Mouse (Mus musculus): ENCODE data around the gene Psmc3.

Gene Psmc3

DNA sequence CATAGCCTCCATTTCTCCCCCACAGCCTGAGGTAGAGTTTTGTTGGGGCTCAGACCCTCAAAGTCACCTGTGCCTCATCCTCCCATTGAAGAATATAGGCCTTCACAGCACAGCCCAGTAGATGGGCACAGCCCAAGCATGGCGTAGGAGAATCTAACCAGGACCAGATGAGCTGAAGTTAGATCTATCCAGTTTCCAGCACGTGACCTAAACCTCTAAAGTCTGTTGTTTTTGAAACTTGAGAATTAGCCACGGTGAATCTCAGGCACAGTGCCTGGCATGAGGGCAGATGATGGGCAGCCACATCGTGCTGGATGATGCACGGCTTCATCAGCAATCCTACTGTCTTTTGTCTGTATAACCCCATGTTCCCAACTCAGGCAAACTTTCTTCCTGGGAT lies 4.6 kb downstream of the Psmc3 start:
- DNase-seq: no peak

GRCm38 (mm10) chr2:91059376-91059775 lies 5.6 kb downstream of the Psmc3 start:
- no peak for DNase-seq

DNA sequence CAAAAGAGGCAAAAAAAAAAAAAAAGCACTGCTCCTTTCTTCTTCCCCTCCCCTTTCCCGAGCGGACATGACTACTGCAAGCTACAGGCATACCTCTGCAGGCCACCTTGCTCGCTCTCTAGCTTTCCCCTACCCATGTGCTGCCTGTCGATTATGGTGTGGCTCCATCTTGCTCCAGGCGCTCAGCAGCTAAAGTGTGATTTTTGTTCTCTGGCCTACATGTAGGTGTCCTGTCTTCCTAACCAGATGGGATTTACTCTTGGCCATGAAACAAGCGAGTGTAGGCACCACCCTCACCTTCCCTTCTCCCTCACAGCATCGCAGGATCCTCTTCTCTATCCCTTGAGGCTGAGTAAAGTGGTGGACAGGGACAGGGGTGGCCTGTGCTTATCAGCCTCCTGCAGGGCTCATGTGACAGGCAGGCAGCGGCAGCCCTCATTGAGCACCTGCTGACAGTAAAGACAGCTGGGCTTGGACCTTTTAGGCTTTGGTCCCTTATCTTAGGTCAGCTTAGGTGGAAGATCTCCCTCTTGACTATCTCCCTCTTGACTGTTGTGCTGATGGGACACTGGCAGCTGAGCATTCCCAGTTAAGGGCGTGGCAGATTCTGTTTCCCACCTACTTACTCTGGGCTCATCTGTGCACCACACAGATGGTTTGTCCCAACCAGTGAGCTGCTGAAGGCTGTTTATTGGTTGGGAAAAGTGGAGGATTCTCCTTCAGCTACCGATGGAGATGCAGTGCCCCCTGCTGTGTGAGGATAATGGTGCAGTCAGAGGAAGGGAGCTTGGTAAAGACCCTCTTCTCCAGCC lies 6.9 kb downstream of the Psmc3 start:
- no peak for DNase-seq

GRCm38 (mm10) chr2:91061849-91062481 lies 8.2 kb downstream of the Psmc3 start:
- no peak for DNase-seq

GRCm38 (mm10) chr2:91062779-91063606 lies 9.2 kb downstream of the Psmc3 start:
- DNase-seq: no peak

- no peak for DNase-seq
Observed at GRCm38 (mm10) chr2:91064211-91064610, 10.4 kb downstream of the Psmc3 start.

DNA sequence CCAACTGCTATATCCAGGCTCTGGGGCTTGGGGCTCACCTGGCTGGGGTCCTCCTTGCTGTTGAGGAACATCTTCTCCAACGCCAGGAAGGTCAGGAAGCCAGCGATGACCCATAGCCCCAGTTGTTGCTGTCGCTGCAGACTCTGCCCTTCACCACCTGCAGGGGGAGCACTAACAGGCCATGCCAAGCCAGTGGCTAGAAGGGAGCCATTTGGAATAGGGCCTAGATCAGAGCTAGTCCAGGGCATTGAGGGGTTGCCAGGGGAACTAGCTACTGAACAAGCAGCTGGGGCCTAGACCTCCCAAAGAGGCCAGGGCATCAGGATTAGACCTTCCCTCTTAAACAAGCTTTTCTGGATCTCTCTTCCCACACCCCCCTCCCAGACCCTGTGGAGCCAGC lies 11.7 kb downstream of the Psmc3 start:
- DNase-seq: peak; percentile 65

GRCm38 (mm10) chr2:91066455-91066854 lies 12.6 kb downstream of the Psmc3 start:
- no peak for DNase-seq

DNA sequence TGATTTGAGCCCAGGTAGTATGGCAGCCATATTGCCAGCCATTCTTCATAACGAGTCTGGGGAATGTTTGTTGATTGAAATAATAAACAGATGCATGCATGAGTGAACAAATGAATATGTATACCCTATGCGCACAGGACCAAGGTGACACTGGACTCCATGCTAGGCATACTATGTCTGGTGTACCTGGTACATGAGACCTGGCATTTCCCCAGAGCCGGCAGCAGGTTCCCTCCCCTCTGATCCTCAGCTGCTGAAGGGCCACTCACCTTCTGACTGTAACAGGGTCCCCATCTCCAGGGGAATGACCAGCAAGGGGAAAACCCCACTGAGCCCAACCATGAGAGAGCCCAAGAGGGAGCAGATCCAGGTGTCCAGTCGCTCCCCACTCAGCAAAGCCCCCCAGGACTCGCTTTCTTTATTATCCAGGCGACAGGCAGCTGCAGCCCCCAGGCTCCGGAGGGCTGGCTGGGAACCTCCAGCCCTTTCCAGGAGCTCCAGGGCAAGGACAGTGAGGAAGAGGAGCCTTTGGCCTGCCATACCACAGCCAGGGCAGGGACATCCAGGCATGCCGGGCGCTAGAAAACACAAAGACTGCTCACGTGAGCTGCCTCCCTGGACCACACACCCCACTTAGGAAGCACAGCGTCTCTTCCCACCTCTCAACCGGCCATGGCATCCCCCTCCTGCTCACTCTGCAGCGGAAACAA lies 14.5 kb downstream of the Psmc3 start:
- DNase-seq: no peak

GRCm38 (mm10) chr2:91068872-91069165 lies 15.0 kb downstream of the Psmc3 start:
- no peak for DNase-seq

- no peak for DNase-seq
Observed at GRCm38 (mm10) chr2:91069306-91070000, 15.6 kb downstream of the Psmc3 start.

- DNase-seq: peak; percentile 95
Observed at GRCm38 (mm10) chr2:91070076-91070800, 16.4 kb downstream of the Psmc3 start, which contains the start of gene Slc39a13. Gene Slc39a13, minus strand, starts transcription at chr2:91070417.

DNA sequence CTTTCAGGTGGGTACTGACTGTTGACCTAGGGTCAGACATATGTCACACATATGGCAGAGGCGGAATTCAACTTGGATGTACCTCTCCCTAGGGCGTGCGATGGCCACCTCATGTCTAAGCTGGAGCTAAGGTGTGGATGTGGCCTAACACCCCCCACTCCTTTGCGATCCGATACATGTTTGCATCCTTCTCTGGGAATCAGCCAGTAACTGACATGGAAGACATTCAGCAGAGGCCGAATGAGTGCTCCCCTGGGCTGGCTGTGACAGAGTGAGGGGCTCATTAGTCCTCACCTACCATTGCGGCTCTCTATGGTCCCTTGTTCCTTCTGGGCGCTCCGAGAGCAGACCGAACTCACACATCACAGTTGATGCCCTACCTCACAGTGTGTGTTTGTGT lies 17.2 kb downstream of the Psmc3 start:
- no peak for DNase-seq

DNA sequence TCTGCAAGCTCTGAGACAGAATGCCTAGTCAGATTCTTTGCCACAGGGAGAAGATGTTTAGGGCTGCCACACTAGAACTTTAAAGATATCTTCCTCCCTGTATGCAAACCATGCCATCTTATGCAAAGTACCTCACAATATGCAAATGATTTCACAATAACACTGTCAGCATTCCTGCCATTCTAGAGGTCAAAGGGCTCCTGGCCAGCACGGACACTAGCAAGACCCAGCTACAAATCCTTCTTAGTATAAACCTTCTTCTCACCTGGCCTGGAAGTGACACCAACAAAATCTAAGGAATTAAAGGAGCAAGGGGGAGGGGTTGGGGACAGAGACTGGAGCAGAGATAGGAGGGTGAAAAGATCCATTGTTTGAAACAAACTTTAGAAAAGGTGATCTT lies 18.3 kb downstream of the Psmc3 start:
- no peak for DNase-seq

- DNase-seq: no peak
Observed at GRCm38 (mm10) chr2:91077957-91078313, 24.1 kb downstream of the Psmc3 start.

- DNase-seq: no peak
Observed at GRCm38 (mm10) chr2:91078314-91079025, 24.7 kb downstream of the Psmc3 start.

DNA sequence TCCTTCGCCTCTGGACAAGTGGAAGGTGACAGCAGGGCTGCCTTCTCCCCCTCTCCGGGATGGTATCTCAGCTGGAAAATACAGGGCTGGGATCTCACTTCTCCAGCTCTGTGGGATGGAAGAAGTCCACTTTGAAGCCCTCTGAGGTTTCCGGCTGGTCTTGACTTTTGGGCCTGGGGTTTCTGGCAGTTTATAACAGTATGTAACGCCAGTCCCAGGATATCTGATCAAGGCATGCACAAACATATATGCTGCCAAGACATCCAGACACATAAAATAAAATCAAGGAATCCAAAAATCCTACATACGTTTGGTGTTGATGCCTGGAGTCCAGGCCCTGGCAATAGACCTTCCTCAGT lies 25.2 kb downstream of the Psmc3 start:
- no peak for DNase-seq

- DNase-seq: no peak
Observed at GRCm38 (mm10) chr2:91080784-91081513, 27.1 kb downstream of the Psmc3 start.

GRCm38 (mm10) chr2:91081775-91082695 lies 28.2 kb downstream of the Psmc3 start, which contains the start of gene Spi1:
Gene Spi1, plus strand, starts transcription at chr2:91082390.
- DNase-seq: no peak
